Mouse (Mus musculus) megakaryocyte, embryonic 14.5 days (primary cell): ENCODE data around the gene Taf1b.

Experiments
- FLI1 ChIP-seq: IDR thresholded peaks from 2 replicates; pipeline ENCODE4 v1.6.1; 2012; ENCODE audit warnings: low read length, inconsistent platforms, mixed read lengths
- GATA1 ChIP-seq: IDR thresholded peaks from 3 replicates; pipeline ENCODE4 v1.6.1; 2012; ENCODE audit warnings: mixed read lengths, low read length, inconsistent platforms, borderline replicate concordance

DNA sequence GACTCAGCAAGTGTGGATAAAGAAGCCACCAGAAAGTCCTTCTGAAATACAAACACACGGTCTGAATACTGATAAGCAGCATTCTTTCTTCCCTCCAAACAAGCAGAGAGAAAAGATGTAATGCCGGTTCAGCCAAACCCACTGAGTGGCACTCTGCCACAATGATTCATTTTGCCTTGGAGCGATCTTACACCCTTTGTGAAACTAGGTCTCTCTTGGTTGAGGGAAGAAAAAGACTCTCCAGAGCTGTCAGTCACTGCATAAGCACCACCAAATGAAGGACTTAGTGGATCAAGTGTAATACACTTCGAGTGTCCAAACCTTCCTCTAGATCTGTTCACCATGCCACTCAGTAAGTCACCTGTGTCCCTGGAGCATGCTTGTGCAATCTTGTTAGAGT lies 39.8 kb downstream of the Taf1b start:
- TF ChIP-seq GATA1 (no peak), FLI1 (no peak)
